Mouse (Mus musculus) cerebellum, adult 9-10 months (tissue): Measurements from ENCODE around the gene Rrad.

Experiments
- DNase-seq: peaks from one replicate; pipeline ENCODE4 v3.0.0; 2022

Rrad gene

GRCm38 (mm10) chr8:104611613-104612012 lies 19.5 kb downstream of the Rrad start:
- DNase-seq: no peak

DNA sequence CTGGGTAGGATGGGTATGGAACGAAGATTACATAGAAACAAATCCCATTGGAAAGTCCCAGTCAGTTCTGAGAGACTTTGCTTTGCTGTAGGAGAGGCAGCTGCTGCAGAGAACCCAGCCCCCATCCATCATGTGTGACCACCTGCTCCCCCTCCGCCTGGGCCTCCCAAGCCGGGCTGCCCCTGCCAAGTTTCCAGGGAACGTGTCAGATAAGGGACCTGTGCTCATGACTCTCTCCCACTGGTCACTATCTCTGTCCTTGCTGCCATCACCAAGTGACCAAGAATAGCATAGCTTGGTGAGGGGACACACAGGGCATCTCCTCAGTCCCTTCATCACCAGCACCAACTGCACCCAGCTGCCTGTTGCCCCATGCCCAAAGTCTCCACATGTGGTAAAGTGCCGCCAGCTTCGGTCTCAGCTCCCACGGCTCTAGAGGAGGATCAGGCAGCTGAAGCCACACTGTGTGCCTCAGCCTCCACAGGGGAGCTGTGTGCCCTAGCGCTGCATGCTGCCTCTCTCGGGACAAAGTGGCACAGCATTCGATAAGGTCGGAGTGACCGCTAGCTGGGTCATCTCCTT lies 20.9 kb downstream of the Rrad start:
- no peak for DNase-seq

DNA sequence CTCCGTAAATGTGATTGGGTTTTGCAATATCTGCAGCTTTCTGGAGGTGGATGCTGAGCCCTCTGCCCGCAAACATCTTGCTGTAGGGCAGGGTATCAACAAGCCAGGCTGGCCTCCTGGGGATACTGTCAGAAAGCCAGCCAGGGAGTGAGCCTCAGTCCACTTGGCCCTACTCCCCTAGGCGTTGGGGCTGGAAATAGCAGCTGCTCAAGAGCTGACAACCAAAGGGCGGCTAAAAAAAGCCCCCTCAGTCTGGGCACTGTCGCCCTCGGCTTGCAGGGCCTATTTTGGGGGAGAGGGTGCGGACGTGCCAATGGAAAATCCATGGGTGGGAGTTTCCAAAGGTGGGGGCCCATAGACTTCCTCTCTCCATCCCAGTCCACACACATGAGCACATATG lies 21.9 kb downstream of the Rrad start:
- DNase-seq: no peak

DNA sequence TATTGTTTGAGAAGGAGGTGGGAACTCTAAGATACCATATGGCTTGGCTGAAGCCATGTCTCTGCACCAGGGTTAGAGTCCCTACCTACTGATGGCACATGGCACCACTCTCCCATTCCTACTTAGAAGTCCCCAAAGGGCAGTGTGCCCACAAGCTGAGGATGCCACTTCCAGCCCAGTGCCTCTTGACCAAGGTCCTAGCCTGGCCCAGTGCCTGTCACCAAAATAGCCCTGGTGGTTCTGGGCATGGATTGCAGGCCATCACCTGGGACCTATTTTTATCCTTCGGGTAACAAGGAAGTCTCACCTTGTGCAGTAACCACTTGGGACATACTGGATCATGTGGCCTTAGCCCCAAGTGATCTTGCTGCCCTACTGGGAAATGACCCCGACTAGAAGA lies 23.2 kb downstream of the Rrad start:
- peak; percentile 47 for DNase-seq

GRCm38 (mm10) chr8:104606329-104606728 lies 24.8 kb downstream of the Rrad start:
- DNase-seq: no peak

GRCm38 (mm10) chr8:104603245-104603593 lies 27.9 kb downstream of the Rrad start:
- DNase-seq: no peak

- DNase-seq: peak; percentile 83
Measured at GRCm38 (mm10) chr8:104602468-104603244, 28.5 kb downstream of the Rrad start.

DNA sequence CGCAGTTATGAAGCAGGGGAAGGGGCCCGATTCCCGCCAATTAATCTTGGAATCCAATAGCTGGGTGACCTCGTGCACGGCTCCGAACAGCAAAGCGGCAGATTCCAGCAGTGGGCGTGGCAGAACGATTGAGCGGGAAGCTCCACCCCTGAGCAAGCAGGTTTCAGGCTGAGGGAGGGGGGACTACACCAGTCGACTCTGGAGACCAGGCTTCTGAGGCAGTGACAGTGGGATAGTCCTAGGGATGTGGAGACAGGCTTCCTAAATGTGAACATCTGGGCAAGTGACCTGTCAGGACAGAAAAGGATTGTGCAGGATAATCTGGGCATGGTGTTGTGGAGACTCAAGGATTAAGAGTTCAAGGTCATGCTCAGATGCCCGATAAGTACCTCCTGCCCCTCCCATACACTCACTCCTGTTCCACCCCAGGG lies 29.2 kb downstream of the Rrad start:
- no peak for DNase-seq

- no peak for DNase-seq
Measured at GRCm38 (mm10) chr8:104601386-104601785, 29.7 kb downstream of the Rrad start.

- no peak for DNase-seq
Measured at GRCm38 (mm10) chr8:104598496-104598895, 32.6 kb downstream of the Rrad start.

GRCm38 (mm10) chr8:104597656-104598055 lies 33.5 kb downstream of the Rrad start:
- no peak for DNase-seq

GRCm38 (mm10) chr8:104595773-104596536 lies 35.2 kb downstream of the Rrad start:
- no peak for DNase-seq

DNA sequence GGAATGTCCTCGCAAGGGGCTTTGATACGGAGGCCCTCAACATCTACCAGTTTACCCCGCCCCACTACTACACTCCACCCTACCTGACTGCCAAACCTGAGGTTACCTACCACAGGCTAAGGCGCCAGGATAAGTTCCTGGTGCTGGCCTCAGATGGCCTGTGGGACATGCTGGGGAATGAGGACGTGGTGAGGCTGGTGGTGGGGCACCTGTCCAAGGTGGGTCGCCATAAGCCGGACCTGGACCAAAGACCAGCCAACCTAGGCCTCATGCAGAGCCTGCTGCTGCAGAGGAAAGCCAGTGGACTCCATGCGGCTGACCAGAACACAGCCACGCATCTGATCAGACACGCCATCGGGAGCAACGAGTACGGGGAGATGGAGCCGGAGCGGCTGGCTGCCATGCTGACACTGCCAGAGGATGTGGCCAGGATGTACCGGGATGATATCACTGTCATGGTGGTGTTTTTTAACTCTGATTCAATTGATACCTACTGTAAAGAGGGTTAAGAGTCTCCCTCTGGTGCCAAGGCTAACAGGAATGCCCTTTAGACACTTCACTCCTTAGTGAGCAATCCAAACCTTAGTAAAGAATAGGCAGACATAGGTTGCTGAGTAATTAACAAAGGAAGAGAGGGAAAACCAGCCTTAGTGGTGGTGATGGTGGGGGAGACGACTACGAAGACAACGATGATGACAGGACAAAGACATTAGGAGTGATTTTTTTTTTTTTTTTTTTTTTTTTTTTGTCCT lies 36.3 kb downstream of the Rrad start:
- DNase-seq: no peak

DNA sequence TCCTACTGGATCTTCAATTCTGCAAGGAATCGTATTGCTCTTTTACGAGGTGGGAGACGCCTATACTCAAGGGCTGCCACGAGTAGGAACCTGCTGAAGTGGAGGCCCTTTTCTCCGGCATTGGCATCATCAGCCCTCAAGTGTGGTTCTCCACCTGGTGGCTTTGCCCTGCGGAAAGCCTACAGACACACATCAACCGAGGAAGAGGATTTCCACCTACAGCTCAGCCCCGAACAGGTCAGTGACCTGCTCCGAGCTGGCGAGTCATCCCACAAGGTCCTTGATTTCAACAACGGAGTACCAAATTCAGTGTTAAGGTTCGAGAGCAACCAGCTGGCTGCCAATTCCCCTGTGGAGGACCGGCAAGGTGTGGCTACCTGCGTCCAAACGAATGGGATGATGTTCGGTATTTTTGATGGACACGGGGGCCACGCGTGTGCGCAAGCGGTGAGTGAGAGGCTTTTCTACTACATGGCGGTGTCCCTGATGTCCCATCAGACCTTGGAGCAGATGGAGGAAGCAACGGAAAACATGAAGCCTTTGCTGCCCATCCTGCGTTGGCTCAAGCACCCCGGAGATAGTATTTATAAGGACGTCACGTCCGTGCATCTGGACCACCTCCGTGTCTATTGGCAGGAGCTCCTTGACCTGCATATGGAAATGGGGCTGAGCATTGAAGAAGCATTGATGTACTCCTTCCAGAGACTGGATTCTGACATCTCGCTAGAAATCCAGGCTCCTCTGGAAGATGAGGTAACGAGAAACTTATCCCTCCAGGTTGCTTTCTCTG lies 37.4 kb downstream of the Rrad start:
- DNase-seq: no peak

GRCm38 (mm10) chr8:104592566-104592965 lies 38.6 kb downstream of the Rrad start:
- no peak for DNase-seq

DNA sequence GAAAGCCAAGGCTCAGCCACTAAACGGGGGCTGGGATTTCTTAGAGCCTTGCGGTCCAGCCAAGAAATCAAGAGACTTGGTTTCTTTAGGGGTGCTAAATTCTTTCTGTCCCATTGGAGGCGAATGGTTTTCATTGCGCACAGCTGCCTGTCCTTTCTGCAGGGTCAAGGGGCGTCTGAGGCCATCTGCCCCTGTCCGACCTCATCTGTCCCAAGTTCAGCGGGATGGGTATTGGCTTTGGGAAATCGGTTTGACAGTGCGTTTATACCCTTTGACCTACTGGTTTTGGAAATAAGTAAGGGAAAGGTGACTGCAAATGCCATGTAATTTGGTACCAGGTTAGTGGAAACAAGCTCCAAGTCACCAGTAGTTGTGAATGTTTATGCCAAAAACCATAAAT lies 39.3 kb downstream of the Rrad start:
- DNase-seq: no peak

GRCm38 (mm10) chr8:104591133-104591834 lies 39.8 kb downstream of the Rrad start, which contains the start of gene Pdp2:
TSS of gene Pdp2 (plus strand) at chr8:104591451.
- DNase-seq: peak; percentile 97

GRCm38 (mm10) chr8:104590284-104590683 lies 40.8 kb downstream of the Rrad start:
- DNase-seq: no peak

DNA sequence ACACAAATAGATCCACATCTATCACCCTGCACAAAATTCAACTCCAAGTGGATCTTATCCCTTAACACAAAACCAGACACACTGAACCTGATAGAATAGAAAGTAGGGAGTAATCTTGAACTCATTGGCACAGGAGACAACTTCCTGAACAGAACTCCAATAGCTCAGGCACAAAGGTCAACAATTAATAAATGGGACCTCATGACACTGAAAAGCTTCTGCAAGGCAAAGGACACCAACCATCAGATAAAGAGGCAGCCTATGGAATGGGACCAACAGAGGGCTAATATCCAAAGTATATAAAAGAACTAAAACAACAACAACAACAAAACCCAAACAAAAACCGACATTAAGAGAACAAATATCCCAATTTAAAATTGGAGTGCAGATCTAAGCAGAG lies 46.6 kb downstream of the Rrad start:
- DNase-seq: no peak
